Mouse (Mus musculus) adrenal gland, postnatal 25 days (tissue): ENCODE results near the gene Zbed4. TPM values are rescaled to one million over a fixed set of nuclear protein-coding genes. Genes with fewer than 3 reads are reported as not detected.
"Not testable (repeated sequence)": the region's sequence is repeated elsewhere in the genome, so short reads cannot be mapped to it uniquely, and the experiment has no call there.

ENCODE experiments used
- DNase-seq: peaks from one replicate; pipeline ENCODE4 v3.0.0; 2021; ENCODE audit warnings: mixed read lengths
- long read RNA-seq: library from polyadenylated mRNA; stranded (forward); transcript quantifications from one replicate; pipeline ENCODE4 v2.0.0, GENCODE M21; 2021
- total RNA-seq: library from RNA; stranded (reverse); gene quantifications from 2 replicates; pipeline ENCODE4 v1.2.3, GENCODE M21; 2021

Gene Zbed4
- 11.6 and 14.5 TPM in 2 replicates for total RNA-seq
- long read RNA-seq, partial matches to known transcripts = 0 of 3 reads
- long read RNA-seq, other reads (novel, unspliced or antisense) = 3 of 3 reads

DNA sequence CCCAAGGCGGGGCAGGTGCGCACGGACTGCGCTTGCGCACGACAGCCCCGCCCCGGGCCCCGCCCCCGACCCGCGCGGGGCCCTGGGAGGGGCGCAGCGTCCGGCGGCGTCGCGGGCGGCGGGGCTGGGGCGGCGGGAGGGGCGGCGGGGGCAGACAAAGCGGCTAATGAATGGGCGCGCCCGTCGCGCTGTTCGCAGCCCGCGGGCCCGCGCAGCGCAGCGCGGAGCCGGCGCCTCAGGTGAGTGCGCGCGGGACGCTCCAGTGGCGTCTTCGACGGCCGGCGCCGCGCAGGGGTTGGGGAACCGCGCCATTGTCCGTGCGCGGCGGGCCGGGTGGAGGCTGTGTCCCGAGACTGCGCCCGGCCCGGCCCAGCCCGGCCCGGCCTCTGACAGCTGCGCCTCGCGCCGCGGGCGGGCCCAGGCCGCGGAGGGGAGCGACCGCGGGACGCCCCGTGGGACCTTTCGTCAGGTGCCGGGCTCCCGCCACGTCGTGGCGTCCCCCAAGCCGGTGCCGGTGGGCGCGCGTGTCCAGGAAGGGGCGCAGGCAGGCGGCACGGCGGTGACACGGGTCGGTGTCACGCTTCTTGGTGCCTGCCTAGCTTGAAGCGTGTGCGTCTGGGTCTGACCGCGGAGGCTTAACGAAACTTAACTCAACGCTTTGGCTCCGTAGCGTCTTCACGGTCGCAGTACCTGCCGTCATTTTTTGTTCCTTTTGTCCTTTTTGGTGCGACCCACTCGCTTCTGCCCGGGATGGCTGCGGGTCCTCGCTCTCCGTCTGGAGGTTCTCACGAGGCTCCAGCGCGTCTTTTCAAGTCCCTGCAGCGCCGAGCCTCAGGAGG is at the start of gene Zbed4:
TSS of gene Zbed4 (plus strand) at position 97 of the 839 bp plus-strand sequence.
- peak; percentile 49 for DNase-seq

GRCm38 (mm10) chr15:88702501-88702900 is 49.0 kb upstream of the Zbed4 start:
- DNase-seq = peak; percentile 48

- DNase-seq = no peak
These were observed 47.2 kb upstream of the Zbed4 start for GRCm38 (mm10) chr15:88704284-88704683.

- no peak for DNase-seq
These were observed 45.1 kb upstream of the Zbed4 start for GRCm38 (mm10) chr15:88706320-88706719.

GRCm38 (mm10) chr15:88706987-88707386 is 44.5 kb upstream of the Zbed4 start:
- not testable (repeated sequence) for DNase-seq

- no peak for DNase-seq
These were observed 43.3 kb upstream of the Zbed4 start for GRCm38 (mm10) chr15:88708204-88708603.

DNA sequence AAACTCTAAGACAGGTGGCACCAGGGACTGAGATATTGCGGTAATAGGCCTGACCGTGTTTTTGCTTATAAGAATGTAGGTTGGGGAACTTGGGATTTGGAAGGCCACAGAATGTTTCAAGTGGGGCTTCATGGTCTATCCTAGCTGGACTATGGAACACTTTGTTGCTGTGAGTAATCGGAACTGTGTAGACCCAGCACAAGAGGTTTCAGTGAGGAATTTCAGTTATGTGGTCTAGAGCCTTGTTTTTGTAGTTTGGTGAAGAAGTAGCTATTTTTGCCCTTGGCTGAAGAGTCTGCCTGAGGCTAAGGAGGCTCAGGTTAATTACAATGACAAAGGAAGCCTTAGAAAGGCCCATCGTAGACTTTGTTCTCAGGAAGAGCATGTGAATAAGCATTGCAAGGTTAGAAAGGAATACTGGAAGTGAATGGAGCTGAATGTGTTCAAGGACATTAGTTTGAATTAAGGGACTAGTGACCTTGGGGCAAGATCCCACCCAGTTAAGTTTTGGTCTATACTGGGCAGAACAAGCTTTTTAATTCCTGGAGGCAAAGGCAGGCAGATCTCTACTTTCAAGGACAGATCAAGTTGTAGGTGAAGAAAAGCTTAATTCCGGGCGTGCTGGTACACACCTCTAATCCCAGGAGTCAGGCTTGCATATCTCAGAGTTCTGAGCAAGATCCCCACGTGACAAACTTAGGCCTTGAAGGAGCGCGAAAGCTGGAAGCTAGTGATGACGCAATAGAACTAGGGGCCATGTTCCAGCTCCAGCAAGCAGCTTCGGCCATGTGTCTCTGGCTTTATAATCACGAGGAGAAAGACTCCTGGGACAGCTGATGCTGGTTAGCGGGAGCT is 42.6 kb upstream of the Zbed4 start:
- peak; percentile 16 for DNase-seq

GRCm38 (mm10) chr15:88709878-88710277 is 41.6 kb upstream of the Zbed4 start:
- no peak for DNase-seq

DNA sequence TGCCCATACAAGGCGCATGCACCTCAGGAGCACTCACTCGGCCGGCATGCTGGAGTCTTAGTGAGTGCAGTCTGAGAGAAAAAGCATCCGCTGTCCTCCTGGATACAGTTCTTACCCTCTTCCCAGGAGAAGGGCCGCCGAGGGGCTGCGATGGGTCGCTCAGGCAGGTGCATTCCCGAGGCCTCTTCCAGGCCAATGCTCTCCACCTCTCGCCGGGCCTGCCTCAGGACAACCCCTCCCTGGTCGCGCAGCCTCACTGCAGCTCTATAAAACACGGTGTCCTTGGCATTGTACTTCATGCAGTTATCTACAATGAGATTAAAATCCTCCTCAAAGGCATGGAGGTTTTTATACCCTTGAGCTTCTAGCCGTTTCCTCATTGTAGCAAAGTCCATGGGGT is 39.0 kb upstream of the Zbed4 start:
- DNase-seq = peak; percentile 62

- DNase-seq = no peak
These were observed 37.4 kb upstream of the Zbed4 start for GRCm38 (mm10) chr15:88714021-88714589.

DNA sequence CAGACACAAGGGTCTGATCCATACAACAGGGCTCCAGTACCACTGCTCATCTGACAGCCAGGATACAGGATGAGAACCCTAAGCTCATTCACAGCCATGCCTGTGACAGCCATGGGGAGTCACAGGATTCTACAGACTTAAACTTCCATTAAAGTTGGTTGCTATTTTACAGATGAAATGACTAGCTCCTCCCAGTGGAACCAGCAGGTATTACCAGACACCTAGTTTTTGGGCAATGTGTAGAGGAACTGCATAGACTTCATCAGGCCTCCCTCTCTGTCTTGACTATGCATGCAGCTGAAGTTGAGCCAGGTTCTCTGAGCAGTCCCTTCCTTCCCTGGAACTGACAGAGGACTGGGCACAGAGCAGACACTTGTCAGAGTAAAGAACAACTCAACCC is 35.1 kb upstream of the Zbed4 start:
- no peak for DNase-seq

- no peak for DNase-seq
These were observed 34.2 kb upstream of the Zbed4 start for GRCm38 (mm10) chr15:88717239-88717638.

GRCm38 (mm10) chr15:88723205-88723604 is 28.3 kb upstream of the Zbed4 start:
- DNase-seq = no peak

DNA sequence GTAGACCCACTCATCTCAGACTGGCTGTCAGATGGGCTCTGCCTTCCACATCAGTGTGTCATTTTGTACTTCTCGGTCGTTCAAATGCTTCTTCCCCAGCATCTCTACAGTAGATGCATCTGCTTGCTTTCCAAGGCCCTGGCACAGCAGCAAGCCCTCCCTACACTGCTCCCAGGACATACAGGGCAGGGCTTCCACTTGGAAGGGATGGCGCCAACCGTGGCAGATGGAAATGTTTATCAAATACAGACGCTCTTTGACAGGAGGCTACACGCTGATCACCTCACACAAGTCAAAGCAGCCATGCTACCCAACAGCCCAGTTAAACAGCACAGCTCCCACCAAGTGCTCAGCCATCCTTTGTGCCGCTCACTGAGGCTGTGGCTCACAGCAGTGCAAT is 27.1 kb upstream of the Zbed4 start:
- no peak for DNase-seq

DNA sequence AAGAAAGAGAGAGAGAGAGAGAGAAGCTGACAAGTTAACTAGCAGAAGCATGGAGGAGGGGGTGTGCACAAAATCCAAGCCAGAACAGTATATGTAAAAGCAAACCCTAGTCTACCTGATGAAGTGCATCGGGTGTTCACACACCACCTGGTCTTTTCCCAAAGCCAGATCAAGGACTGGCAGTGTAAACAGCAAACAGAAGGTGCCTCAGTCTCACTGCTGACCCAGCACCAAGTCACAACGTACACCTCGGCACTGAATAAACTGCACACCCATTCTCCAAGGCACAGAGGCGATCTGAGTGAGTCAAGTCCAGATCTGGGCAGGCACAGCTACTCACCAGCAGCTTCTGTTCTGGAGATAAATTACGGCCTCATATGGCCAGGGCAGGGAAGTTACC is 26.4 kb upstream of the Zbed4 start:
- no peak for DNase-seq

- no peak for DNase-seq
These were observed 24.3 kb upstream of the Zbed4 start for GRCm38 (mm10) chr15:88727204-88727603.

- DNase-seq = no peak
These were observed 20.7 kb upstream of the Zbed4 start for GRCm38 (mm10) chr15:88730717-88731116.

DNA sequence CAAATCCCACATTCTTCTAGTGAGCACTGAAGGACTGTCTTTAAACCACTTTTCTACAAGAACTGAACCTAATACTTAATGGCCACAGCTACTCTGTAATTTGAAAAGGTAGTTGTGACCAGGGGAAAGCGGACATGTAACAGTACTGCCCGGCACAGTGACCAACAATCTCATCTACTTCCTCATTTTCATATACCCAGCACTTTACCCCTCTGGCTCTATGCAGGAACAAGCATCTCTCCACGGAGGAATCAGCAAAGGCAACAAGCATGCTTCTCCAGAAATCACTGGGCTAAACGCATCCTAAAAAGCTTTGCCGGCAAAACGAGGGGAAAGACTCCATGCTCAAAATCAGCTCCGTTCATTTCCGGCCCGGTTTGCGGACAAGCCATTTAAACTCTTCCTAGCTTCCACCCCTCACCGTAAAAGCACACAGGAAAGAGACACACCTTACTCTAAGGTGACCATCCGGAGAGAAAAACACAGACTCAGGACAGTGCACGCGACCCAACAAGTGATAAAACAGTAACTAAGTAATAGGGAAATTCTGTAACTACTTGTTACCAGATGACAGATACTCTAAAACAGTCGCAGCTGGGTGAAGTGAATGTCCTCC is 18.9 kb upstream of the Zbed4 start:
- no peak for DNase-seq

DNA sequence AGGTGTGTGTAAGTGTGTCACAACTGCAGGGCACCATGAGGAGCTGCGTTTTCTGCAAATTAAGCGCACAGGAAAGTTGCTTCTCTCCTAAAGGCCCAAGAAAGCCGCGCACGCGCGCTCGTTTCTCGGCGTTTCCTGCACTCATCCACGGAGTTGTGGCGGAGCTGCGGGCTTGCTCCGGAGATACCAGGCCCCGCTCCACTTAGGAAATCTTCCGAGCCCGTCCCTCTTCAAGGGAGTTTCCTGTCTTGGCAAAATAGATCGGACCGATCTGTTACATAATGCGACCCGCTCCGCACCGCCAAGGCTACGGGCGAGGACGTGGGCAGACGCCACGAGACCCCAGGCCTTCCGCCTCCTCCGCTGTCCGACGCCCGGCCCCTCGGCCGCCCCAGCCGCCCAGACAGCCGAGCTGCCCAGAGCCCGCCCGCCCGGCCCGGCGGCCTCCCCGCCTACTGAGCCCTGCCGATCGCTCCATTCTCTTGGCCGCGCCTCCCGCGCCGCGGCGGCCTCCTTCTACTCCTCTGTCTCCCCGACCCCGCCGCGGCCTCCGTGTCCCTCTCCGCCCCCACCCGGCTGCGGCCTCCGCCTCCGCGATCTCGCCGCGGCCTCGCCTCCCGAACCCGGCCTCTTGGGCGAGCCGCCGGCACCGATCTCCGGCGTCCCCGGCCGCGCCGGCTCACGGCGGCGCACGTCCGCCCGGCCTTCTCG is 18.3 kb upstream of the Zbed4 start:
- DNase-seq = peak; percentile 78

- DNase-seq = peak; percentile 89
These were observed 17.5 kb upstream of the Zbed4 start, which contains the start of gene Brd1 for GRCm38 (mm10) chr15:88733834-88734571. Gene Brd1 (minus strand): TSS chr15:88734233.

DNA sequence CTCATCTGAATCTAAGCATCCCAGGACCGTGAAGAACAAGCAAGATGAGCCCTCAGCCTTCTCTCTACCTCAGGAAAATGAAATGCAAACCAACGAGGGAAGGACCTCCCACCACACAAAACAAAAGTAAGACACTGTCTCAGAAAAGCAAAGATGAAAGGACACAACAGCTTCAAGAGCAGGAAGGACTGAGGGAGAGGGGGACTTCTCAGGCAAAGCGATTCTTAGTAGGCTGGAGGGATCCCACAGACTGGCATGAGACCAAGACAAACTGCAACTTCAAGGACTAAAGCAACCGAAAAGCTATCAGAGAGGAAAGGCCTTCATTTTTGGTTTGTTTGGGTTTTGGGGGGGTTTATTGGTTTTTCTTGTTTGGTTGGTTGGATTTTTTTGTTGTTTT is 15.3 kb upstream of the Zbed4 start:
- DNase-seq = no peak
